ENCODE assay signal across 9 mouse cellular contexts in the genomic region with DNA sequence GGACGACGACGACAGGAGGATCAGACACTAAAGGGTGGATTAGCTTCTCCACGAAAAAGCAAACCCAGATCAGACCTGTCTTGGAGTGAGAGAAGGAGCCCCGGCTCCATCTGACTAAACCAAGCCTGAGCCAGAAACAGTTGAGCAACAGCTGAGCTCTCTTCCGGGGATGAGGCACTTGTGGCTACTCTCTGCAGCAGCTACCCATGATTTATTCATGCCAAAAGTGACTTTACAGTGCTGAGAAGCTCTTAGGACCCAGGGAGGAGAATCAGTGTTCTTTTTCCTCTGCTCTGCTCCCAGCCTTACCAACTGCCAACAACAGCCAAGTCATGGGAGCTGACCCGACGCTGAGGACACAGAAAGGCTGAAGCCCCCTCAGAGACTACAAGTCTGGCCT. TPM values are rescaled to one million over a fixed set of nuclear protein-coding genes. Genes with fewer than 3 reads are reported as not detected.
DNase-seq lines count a peak whose midpoint lies in the region; ATAC-seq and TF ChIP-seq lines count a peak whose summit lies in the region.
"Had no signal": no experiment of that assay in that cellular context is flagged by ENCODE, and none has a peak within 500 bp of the region (broad histone marks: within the 10 kb centered on the region; RNA-seq: fewer than 3 reads in every experiment).

No protein-coding gene starts in this region.

- no peaks in the 10 kb centered on the region for H3K9me3 ChIP-seq in hindbrain, postnatal 0 days (ENCODE audit: low read length)
- H3K9me3 ChIP-seq in hindbrain, embryonic 14.5 days (ENCODE audit: control insufficient read depth, low read length) = no peaks in the 10 kb centered on the region

- no peak for ATAC-seq in hindbrain, postnatal 0 days
- no peak for ATAC-seq in hindbrain, embryonic 14.5 days (ENCODE audit: low FRiP score)

- no peak for DNase-seq in hindbrain, postnatal 0 days (ENCODE audit: low spot score)
- DNase-seq in hindbrain, embryonic 14.5 days (ENCODE audit: low spot score) = no peak
- peak; percentile 41 for DNase-seq in 416B (ENCODE audit: low read depth)
- peak; percentile 41 for DNase-seq in adrenal gland, adult 8-10 months
- peak; percentile 12 for DNase-seq in heart, postnatal 4 days
- DNase-seq in T-cell, adult 2 months (ENCODE audit: low spot score) = no peak
- no peak for DNase-seq in layer of hippocampus, adult 8-10 months (ENCODE audit: low spot score in 2 of 2)
- no peak for DNase-seq in cerebellum, adult 11-12 months
- DNase-seq: right cerebral cortex, postnatal 25 days had no signal

- no peak for TF ChIP-seq CTCF in hindbrain, postnatal 0 days (IDR thresholded peaks at IDR 0.05; ENCODE audit: low read depth)

- 50% methylated on average over 8 of the region's 8 CpGs for WGBS in hindbrain, postnatal 0 days
- WGBS in hindbrain, embryonic 14.5 days = 69% methylated on average over 8 of the region's 8 CpGs

- no peak overlapping the region for H3K4me2 ChIP-seq in hindbrain, postnatal 0 days (ENCODE audit: low read depth, low read length)
- H3K4me2 ChIP-seq in hindbrain, embryonic 14.5 days (replicated peaks) = no peak overlapping the region

- H3K4me1 ChIP-seq in hindbrain, postnatal 0 days (ENCODE audit: insufficient read depth, low read length) = no peaks in the 10 kb centered on the region; the same call in 1 of the 2 replicates
- H3K4me1 ChIP-seq in hindbrain, embryonic 14.5 days (replicated peaks; ENCODE audit: control insufficient read depth, insufficient read depth, low read length) = peaks cover 17% of the 10 kb centered on the region

- H3K9ac ChIP-seq in hindbrain, postnatal 0 days (replicated peaks; ENCODE audit: low read length) = no peak overlapping the region
- H3K9ac ChIP-seq in hindbrain, embryonic 14.5 days = no peak overlapping the region

- no peaks in the 10 kb centered on the region for H3K36me3 ChIP-seq in hindbrain, postnatal 0 days (ENCODE audit: insufficient read depth, low read length)
- peaks cover 22% of the 10 kb centered on the region for H3K36me3 ChIP-seq in hindbrain, embryonic 14.5 days (replicated peaks; ENCODE audit: control insufficient read depth, insufficient read depth)

- H3K27ac ChIP-seq in hindbrain, postnatal 0 days = peak overlapping the region; percentile 16; the same call in 1 of the 2 replicates
- no peak overlapping the region for H3K27ac ChIP-seq in hindbrain, embryonic 14.5 days

- H3K4me3 ChIP-seq in hindbrain, postnatal 0 days (ENCODE audit: low read length) = no peak overlapping the region
- H3K4me3 ChIP-seq in hindbrain, embryonic 14.5 days (replicated peaks; ENCODE audit: low read length) = no peak overlapping the region

- no peaks in the 10 kb centered on the region for H3K27me3 ChIP-seq in hindbrain, postnatal 0 days (ENCODE audit: insufficient read depth, low read length)
- no peaks in the 10 kb centered on the region for H3K27me3 ChIP-seq in hindbrain, embryonic 14.5 days (ENCODE audit: control insufficient read depth, insufficient read depth, low read length)

RNA-seq across cellular contexts. Expression of a gene that starts 9.5 kb away (rescaled TPM):
- total RNA-seq in hindbrain, postnatal 0 days (2014; rRNA removed) = 43.4 and 50.4 TPM in 2 replicates
- 47.3 and 55.0 TPM in 2 replicates for polyA plus RNA-seq in hindbrain, postnatal 0 days (2015; fragmentation: Nextera tagmentation; extraction: Ambion mirVana)
- polyA plus RNA-seq in hindbrain, embryonic 14.5 days (2014; fragmentation: Nextera tagmentation; extraction: Ambion mirVana) = 75.9 and 77.0 TPM in 2 replicates
- total RNA-seq in adrenal gland, adult 8-10 months (2022) = 100 to 1,000 TPM; 116 to 172 (median 143) TPM
- 10 to 100 TPM; 39.3 to 40.4 TPM for total RNA-seq in heart, postnatal 4 days (2021)
- total RNA-seq in layer of hippocampus, adult 8-10 months (2022) = 10 to 100 TPM; 84.0 to 94.9 (median 90.0) TPM

RNA-seq across cellular contexts. Expression of a gene that starts 9.5 kb away (rescaled TPM):
- total RNA-seq in hindbrain, postnatal 0 days (2014; rRNA removed) = 25.5 and 29.4 TPM in 2 replicates
- 77.6 and 84.8 TPM in 2 replicates for polyA plus RNA-seq in hindbrain, postnatal 0 days (2015; fragmentation: Nextera tagmentation; extraction: Ambion mirVana)
- 65.8 and 72.2 TPM in 2 replicates for polyA plus RNA-seq in hindbrain, embryonic 14.5 days (2014; fragmentation: Nextera tagmentation; extraction: Ambion mirVana)
- 10 to 100 TPM; 63.2 to 79.3 (median 71.1) TPM for total RNA-seq in adrenal gland, adult 8-10 months (2022)
- total RNA-seq in heart, postnatal 4 days (2021) = 10 to 100 TPM; 99.1 to 99.6 TPM
- total RNA-seq in layer of hippocampus, adult 8-10 months (2022) = 10 to 100 TPM; 24.3 to 30.0 (median 27.0) TPM

RNA-seq across cellular contexts. Expression of a gene that starts 41.1 kb away (rescaled TPM):
- 0.21 TPM in 1 of 2 replicates, not detected in the other for total RNA-seq in hindbrain, postnatal 0 days (2014; rRNA removed)
- 0.55 and 0.58 TPM in 2 replicates for polyA plus RNA-seq in hindbrain, postnatal 0 days (2015; fragmentation: Nextera tagmentation; extraction: Ambion mirVana)
- 0.59 and 0.80 TPM in 2 replicates for polyA plus RNA-seq in hindbrain, embryonic 14.5 days (2014; fragmentation: Nextera tagmentation; extraction: Ambion mirVana)
- 1 to 10 TPM; 6.2 to 9.0 (median 8.1) TPM for total RNA-seq in adrenal gland, adult 8-10 months (2022)
- total RNA-seq in heart, postnatal 4 days (2021) = 1 to 10 TPM; 3.1 to 3.8 TPM
- total RNA-seq in layer of hippocampus, adult 8-10 months (2022) = 1 to 10 TPM in 1 of 4 experiments, under 1 TPM in 3; 0.43 to 1.5 (median 0.69) TPM

RNA-seq across cellular contexts. Expression of a gene that starts 47.4 kb away (rescaled TPM):
- 7.1 and 8.8 TPM in 2 replicates for total RNA-seq in hindbrain, postnatal 0 days (2014; rRNA removed)
- polyA plus RNA-seq in hindbrain, postnatal 0 days (2015; fragmentation: Nextera tagmentation; extraction: Ambion mirVana) = 12.8 and 13.2 TPM in 2 replicates
- 9.0 TPM in 2 replicates for polyA plus RNA-seq in hindbrain, embryonic 14.5 days (2014; fragmentation: Nextera tagmentation; extraction: Ambion mirVana)
- 1 to 10 TPM in 1 of 4 experiments, under 1 TPM in 3; 0.09 to 1.1 (median 0.60) TPM for total RNA-seq in adrenal gland, adult 8-10 months (2022)
- total RNA-seq in heart, postnatal 4 days (2021) = 1 to 10 TPM; 1.1 to 1.2 TPM
- 1 to 10 TPM; 5.0 to 8.6 (median 7.5) TPM for total RNA-seq in layer of hippocampus, adult 8-10 months (2022)

RNA-seq across cellular contexts. Expression of a gene that starts 56.9 kb away (rescaled TPM):
- 223 and 263 TPM in 2 replicates for total RNA-seq in hindbrain, postnatal 0 days (2014; rRNA removed)
- 395 and 408 TPM in 2 replicates for polyA plus RNA-seq in hindbrain, postnatal 0 days (2015; fragmentation: Nextera tagmentation; extraction: Ambion mirVana)
- polyA plus RNA-seq in hindbrain, embryonic 14.5 days (2014; fragmentation: Nextera tagmentation; extraction: Ambion mirVana) = 364 and 387 TPM in 2 replicates
- total RNA-seq in adrenal gland, adult 8-10 months (2022) = 100 to 1,000 TPM; 295 to 314 (median 303) TPM
- total RNA-seq in heart, postnatal 4 days (2021) = 100 to 1,000 TPM; 284 to 297 TPM
- total RNA-seq in layer of hippocampus, adult 8-10 months (2022) = 100 to 1,000 TPM; 174 to 209 (median 191) TPM

Comparison
In these comparisons a context has a peak if more than half of its experiments do, and no peak if none do; other contexts are left out.
1. DNase-seq: peak in 416B (single experiment), adrenal gland, adult 8-10 months (single experiment) and heart, postnatal 4 days (single experiment); none in hindbrain, postnatal 0 days (single experiment), hindbrain, embryonic 14.5 days (single experiment), T-cell, adult 2 months (single experiment), layer of hippocampus, adult 8-10 months (0 of 2) and cerebellum, adult 11-12 months (single experiment).